Mouse (Mus musculus): ENCODE measurements around the gene Morc1. TPM values are rescaled to one million over a fixed set of nuclear protein-coding genes. Genes with fewer than 3 reads are reported as not detected.

Gene Morc1
- total and polyA plus RNA-seq, 2 experiments from 2014 or later, result 0.11 TPM

GRCm38 (mm10) chr16:48574499-48574898, 143.5 kb downstream of the Morc1 start:
- 87% methylated on average over 3 of the region's 3 CpGs for WGBS
- no peaks in the 10 kb centered on the region for H3K4me1 ChIP-seq (ENCODE audit: insufficient read depth, low read length)
- H3K27me3 ChIP-seq (ENCODE audit: insufficient read depth, low read length), result no peaks in the 10 kb centered on the region
- no peak for ATAC-seq (ENCODE audit: low FRiP score)
- DNase-seq (ENCODE audit: low spot score), result no peak
- no peak overlapping the region for H3K4me2 ChIP-seq (ENCODE audit: low read depth, low read length, poor library complexity, severe bottlenecking)
- H3K9me3 ChIP-seq (ENCODE audit: low read length), result no peaks in the 10 kb centered on the region
- no peaks in the 10 kb centered on the region for H3K36me3 ChIP-seq (ENCODE audit: insufficient read depth, low read length)
- no peak overlapping the region for H3K9ac ChIP-seq (replicated peaks; ENCODE audit: low read length, poor library complexity, severe bottlenecking)
- H3K4me3 ChIP-seq (ENCODE audit: low read depth, low read length), result no peak overlapping the region
- no peak overlapping the region for H3K27ac ChIP-seq (ENCODE audit: low read depth, low read length)
- no peak for TF ChIP-seq CTCF (IDR thresholded peaks at IDR 0.05)

DNA sequence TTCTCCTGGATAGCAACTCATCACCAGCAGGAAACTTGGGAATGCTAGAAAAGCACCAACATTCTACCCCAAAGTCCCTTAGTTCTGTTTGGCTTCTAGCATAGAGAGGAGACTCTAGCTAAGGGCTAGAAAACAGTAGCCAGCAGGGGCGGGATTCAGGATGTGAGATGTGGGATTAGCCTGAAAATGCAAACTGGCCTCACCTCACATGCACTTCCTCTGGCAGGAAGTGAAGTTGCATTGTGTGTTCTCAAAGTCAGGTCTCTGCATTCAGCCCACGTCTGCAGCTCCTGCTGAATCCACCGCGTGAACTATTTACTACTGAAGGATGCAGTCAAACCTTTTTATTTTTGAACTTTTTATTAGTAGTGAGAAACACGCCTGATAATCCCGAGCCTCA, 154.3 kb downstream of the Morc1 start:
- Histone ChIP-seq H3K9me3 (ENCODE audit: low read length) (no peaks in the 10 kb centered on the region), H3K9ac (replicated peaks; ENCODE audit: low read length, poor library complexity, severe bottlenecking) (no peak overlapping the region), H3K36me3 (ENCODE audit: insufficient read depth, low read length) (no peaks in the 10 kb centered on the region), H3K27ac (ENCODE audit: low read depth, low read length) (no peak overlapping the region), H3K4me2 (ENCODE audit: low read depth, low read length, poor library complexity, severe bottlenecking) (no peak overlapping the region), H3K4me3 (ENCODE audit: low read depth, low read length) (no peak overlapping the region), H3K27me3 (ENCODE audit: insufficient read depth, low read length) (no peaks in the 10 kb centered on the region), H3K4me1 (ENCODE audit: insufficient read depth, low read length) (no peaks in the 10 kb centered on the region)
- ATAC-seq (ENCODE audit: low FRiP score) (no peak), DNase-seq (ENCODE audit: low spot score) (no peak)
- TF ChIP-seq CTCF (IDR thresholded peaks at IDR 0.05), result no peak
- 71% methylated on average over 6 of the region's 6 CpGs for WGBS

DNA sequence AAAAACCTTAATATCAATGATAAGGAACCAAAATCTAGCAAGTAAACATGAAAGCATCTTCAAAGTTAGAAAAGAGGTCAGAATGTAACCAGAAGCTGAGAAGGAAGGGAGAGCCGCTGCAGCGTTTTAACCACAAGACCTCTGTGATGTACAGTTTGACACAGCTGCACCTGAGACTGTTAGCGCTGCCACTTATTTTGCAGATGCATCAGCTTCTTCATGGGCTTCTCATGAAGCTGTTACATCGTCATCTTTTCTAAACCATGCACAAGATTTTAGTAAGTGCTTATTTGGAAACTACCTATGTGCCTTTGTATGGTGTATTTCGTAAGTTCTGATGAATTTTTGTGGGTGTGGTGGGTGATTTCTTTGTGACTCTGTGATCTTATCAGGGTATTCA, 163.4 kb downstream of the Morc1 start:
- Histone ChIP-seq H3K27ac (ENCODE audit: low read depth, low read length) (no peak overlapping the region), H3K4me2 (ENCODE audit: low read depth, low read length, poor library complexity, severe bottlenecking) (no peak overlapping the region), H3K36me3 (ENCODE audit: insufficient read depth, low read length) (no peaks in the 10 kb centered on the region), H3K4me3 (ENCODE audit: low read depth, low read length) (no peak overlapping the region), H3K9ac (replicated peaks; ENCODE audit: low read length, poor library complexity, severe bottlenecking) (no peak overlapping the region), H3K4me1 (ENCODE audit: insufficient read depth, low read length) (no peaks in the 10 kb centered on the region), H3K9me3 (ENCODE audit: low read length) (no peaks in the 10 kb centered on the region), H3K27me3 (ENCODE audit: insufficient read depth, low read length) (no peaks in the 10 kb centered on the region)
- TF ChIP-seq CTCF (IDR thresholded peaks at IDR 0.05), result no peak
- no peak for ATAC-seq (ENCODE audit: low FRiP score)
- DNase-seq (ENCODE audit: low spot score), result no peak
- 77% methylated on average over 5 of the region's 5 CpGs for WGBS

GRCm38 (mm10) chr16:48595216-48595615, 164.2 kb downstream of the Morc1 start:
- no peak for TF ChIP-seq CTCF (IDR thresholded peaks at IDR 0.05)
- Histone ChIP-seq H3K9me3 (ENCODE audit: low read length) (no peaks in the 10 kb centered on the region), H3K27ac (ENCODE audit: low read depth, low read length) (no peak overlapping the region), H3K4me2 (ENCODE audit: low read depth, low read length, poor library complexity, severe bottlenecking) (no peak overlapping the region), H3K9ac (replicated peaks; ENCODE audit: low read length, poor library complexity, severe bottlenecking) (no peak overlapping the region), H3K36me3 (ENCODE audit: insufficient read depth, low read length) (no peaks in the 10 kb centered on the region), H3K4me3 (ENCODE audit: low read depth, low read length) (no peak overlapping the region), H3K27me3 (ENCODE audit: insufficient read depth, low read length) (no peaks in the 10 kb centered on the region), H3K4me1 (ENCODE audit: insufficient read depth, low read length) (no peaks in the 10 kb centered on the region)
- WGBS, result 57% methylated on average over 1 of the region's 1 CpGs
- DNase-seq (ENCODE audit: low spot score) (no peak), ATAC-seq (ENCODE audit: low FRiP score) (no peak)

GRCm38 (mm10) chr16:48603735-48604211, 172.7 kb downstream of the Morc1 start:
- H3K9ac ChIP-seq (replicated peaks; ENCODE audit: low read length, poor library complexity, severe bottlenecking), result no peak overlapping the region
- no peak overlapping the region for H3K27ac ChIP-seq (ENCODE audit: low read depth, low read length)
- H3K4me1 ChIP-seq (ENCODE audit: insufficient read depth, low read length), result no peaks in the 10 kb centered on the region
- DNase-seq (ENCODE audit: low spot score), result no peak
- H3K4me3 ChIP-seq (ENCODE audit: low read depth, low read length), result no peak overlapping the region
- no peaks in the 10 kb centered on the region for H3K9me3 ChIP-seq (ENCODE audit: low read length)
- H3K36me3 ChIP-seq (ENCODE audit: insufficient read depth, low read length), result no peaks in the 10 kb centered on the region
- no peak for TF ChIP-seq CTCF (IDR thresholded peaks at IDR 0.05)
- H3K27me3 ChIP-seq (ENCODE audit: insufficient read depth, low read length), result no peaks in the 10 kb centered on the region
- no peak for ATAC-seq (ENCODE audit: low FRiP score)
- H3K4me2 ChIP-seq (ENCODE audit: low read depth, low read length, poor library complexity, severe bottlenecking), result no peak overlapping the region
- WGBS, result 86% methylated on average over 2 of the region's 2 CpGs

DNA sequence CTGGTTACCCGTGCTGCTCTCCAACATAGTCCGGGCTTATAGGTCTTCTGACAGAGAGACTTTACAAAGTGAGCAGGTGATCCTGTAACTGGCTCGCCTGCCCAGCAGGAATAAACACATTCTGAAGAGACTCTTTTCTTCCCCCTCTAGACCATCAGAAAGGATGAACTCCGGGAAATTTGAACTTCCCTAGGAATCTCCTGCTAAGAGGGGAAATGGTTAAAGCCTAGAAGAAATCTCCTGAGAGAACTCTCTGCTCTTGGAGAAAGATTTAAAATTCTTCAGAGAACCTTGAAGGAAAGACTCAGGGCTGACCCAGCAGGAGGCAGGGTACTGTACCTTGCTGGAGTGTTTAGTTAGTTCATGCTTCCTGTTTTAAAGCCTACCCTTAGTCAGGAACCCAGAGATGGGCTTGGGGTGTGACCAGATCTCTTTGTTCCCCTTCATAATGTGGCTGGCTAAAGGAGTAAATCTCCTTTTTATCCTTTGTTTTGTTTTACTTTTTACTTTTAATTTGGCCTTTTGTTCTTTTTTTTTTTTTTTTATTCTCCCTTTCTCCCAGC, 175.5 kb downstream of the Morc1 start:
- 59% methylated on average over 4 of the region's 4 CpGs for WGBS
- DNase-seq (ENCODE audit: low spot score) (no peak), ATAC-seq (ENCODE audit: low FRiP score) (no peak)
- no peak overlapping the region for H3K4me3 ChIP-seq (ENCODE audit: low read depth, low read length)
- H3K27me3 ChIP-seq (ENCODE audit: insufficient read depth, low read length), result no peaks in the 10 kb centered on the region
- no peak overlapping the region for H3K4me2 ChIP-seq (ENCODE audit: low read depth, low read length, poor library complexity, severe bottlenecking)
- no peaks in the 10 kb centered on the region for H3K9me3 ChIP-seq (ENCODE audit: low read length)
- no peaks in the 10 kb centered on the region for H3K36me3 ChIP-seq (ENCODE audit: insufficient read depth, low read length)
- no peaks in the 10 kb centered on the region for H3K4me1 ChIP-seq (ENCODE audit: insufficient read depth, low read length)
- TF ChIP-seq CTCF (IDR thresholded peaks at IDR 0.05), result no peak
- no peak overlapping the region for H3K9ac ChIP-seq (replicated peaks; ENCODE audit: low read length, poor library complexity, severe bottlenecking)
- H3K27ac ChIP-seq (ENCODE audit: low read depth, low read length), result no peak overlapping the region
